Mouse (Mus musculus): ENCODE results near the gene Atg4d. TPM values are rescaled to one million over a fixed set of nuclear protein-coding genes. Genes with fewer than 3 reads are reported as not detected.
"Not testable (repeated sequence)": the region's sequence is repeated elsewhere in the genome, so short reads cannot be mapped to it uniquely, and the experiment has no call there.

Gene Atg4d
- polyA plus RNA-seq, 2 experiments from 2014 or later: 24.3 to 26.8 TPM

- ATAC-seq: no peak
These were observed 9.2 kb downstream of the Atg4d start for GRCm38 (mm10) chr9:21274336-21274735.

- ATAC-seq: no peak
These were observed 10.1 kb downstream of the Atg4d start for GRCm38 (mm10) chr9:21275013-21275710.

GRCm38 (mm10) chr9:21275727-21276126 lies 10.6 kb downstream of the Atg4d start:
- no peak for ATAC-seq

GRCm38 (mm10) chr9:21276307-21276706 lies 11.2 kb downstream of the Atg4d start:
- ATAC-seq: no peak

- ATAC-seq: no peak
These were observed 12.7 kb downstream of the Atg4d start for GRCm38 (mm10) chr9:21277776-21278175.

- ATAC-seq: no peak
These were observed 18.5 kb downstream of the Atg4d start for GRCm38 (mm10) chr9:21283591-21283990.

- no peak for ATAC-seq
These were observed 18.9 kb downstream of the Atg4d start for GRCm38 (mm10) chr9:21283994-21284393.

- ATAC-seq: no peak
These were observed 21.7 kb downstream of the Atg4d start for GRCm38 (mm10) chr9:21286753-21287152.

- peak; percentile 55 for ATAC-seq
These were observed 22.7 kb downstream of the Atg4d start, which contains the start of gene Kri1 for GRCm38 (mm10) chr9:21287571-21288402. Gene Kri1, minus strand, starts transcription at chr9:21287969.

- no peak for ATAC-seq
These were observed 23.6 kb downstream of the Atg4d start for GRCm38 (mm10) chr9:21288404-21289336.

- ATAC-seq: no peak
These were observed 24.2 kb downstream of the Atg4d start for GRCm38 (mm10) chr9:21289337-21289671.

GRCm38 (mm10) chr9:21290589-21290988 lies 25.5 kb downstream of the Atg4d start:
- ATAC-seq: no peak

GRCm38 (mm10) chr9:21291022-21291787 lies 26.1 kb downstream of the Atg4d start, which contains the start of gene Cdkn2d:
Gene Cdkn2d, minus strand, starts transcription at chr9:21291407.
- ATAC-seq: peak; percentile 72

GRCm38 (mm10) chr9:21291868-21292267 lies 26.8 kb downstream of the Atg4d start:
- ATAC-seq: not testable (repeated sequence)

- no peak for ATAC-seq
These were observed 27.2 kb downstream of the Atg4d start for GRCm38 (mm10) chr9:21292271-21292670.

- no peak for ATAC-seq
These were observed 33.9 kb downstream of the Atg4d start for GRCm38 (mm10) chr9:21299014-21299413.

GRCm38 (mm10) chr9:21305065-21305464 lies 40.0 kb downstream of the Atg4d start:
- ATAC-seq: no peak

- peak; percentile 92 for ATAC-seq
These were observed 44.2 kb downstream of the Atg4d start for GRCm38 (mm10) chr9:21309150-21309741.

GRCm38 (mm10) chr9:21311695-21312094 lies 46.6 kb downstream of the Atg4d start:
- no peak for ATAC-seq

GRCm38 (mm10) chr9:21312134-21312533 lies 47.0 kb downstream of the Atg4d start, which contains the start of gene Ap1m2:
Gene Ap1m2, minus strand, starts transcription at chr9:21312337.
- ATAC-seq: no peak

GRCm38 (mm10) chr9:21313394-21313793 lies 48.3 kb downstream of the Atg4d start:
- ATAC-seq: no peak

Data from activated CD4-positive, CD25-positive, alpha-beta regulatory T cell, adult 4 months (primary cell).